Mouse (Mus musculus): ENCODE results near the gene Rnf207.

DNA sequence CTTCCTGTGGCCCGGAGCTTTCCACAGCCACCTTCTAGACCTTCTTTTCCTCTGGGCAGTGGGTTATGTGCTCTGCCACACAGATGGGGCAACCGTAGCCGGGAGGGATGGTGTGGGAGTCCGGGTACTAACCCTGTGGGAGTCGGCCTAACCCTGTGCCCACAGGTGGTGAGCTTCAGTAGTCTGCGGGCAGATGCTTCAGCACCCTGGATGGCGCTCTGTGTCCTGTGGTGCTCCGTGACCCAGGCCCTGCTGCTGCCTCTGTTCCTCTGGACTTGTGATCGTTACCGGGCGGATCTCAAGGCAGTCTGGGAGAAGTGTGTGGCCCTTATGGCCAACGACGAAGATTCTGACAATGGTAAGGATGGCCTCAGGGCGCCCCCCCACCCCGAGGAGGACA, 37.2 kb downstream of the Rnf207 start:
- TF ChIP-seq CTCF (IDR thresholded peaks at IDR 0.05; ENCODE audit: control insufficient read depth, insufficient read depth, low read length) (no peak), POLR2A (IDR thresholded peaks at IDR 0.05; ENCODE audit: borderline replicate concordance, control insufficient read depth, low read depth, low read length) (no peak)

Measured in bone marrow, adult 2 months (tissue).